Mouse (Mus musculus) CH12F3 (cell line): ENCODE data around the gene Rai1.

Source experiments
- in situ Hi-C: fragments of 300-500 bp; cut with MboI; formaldehyde crosslinking; loops from 2 replicates; pipeline ENCODE4 v1.14.3; 2020; ENCODE audit warnings: low sequenced_read_pairs

The Rai1 gene

GRCm38 (mm10) chr11:60093984-60094587 lies 10.7 kb upstream of the Rai1 start:
- in situ Hi-C loops: loop anchor here (25.0 kb wide), 1 partner anchor 318 kb away; the partner anchor contains the start of genes Atpaf2 and Gid4

- in situ Hi-C loops: loop anchor here (25.0 kb wide), 1 partner anchor 317 kb away; the partner anchor contains the start of genes Atpaf2 and Gid4
Observed at GRCm38 (mm10) chr11:60094909-60095810, 9.7 kb upstream of the Rai1 start.

GRCm38 (mm10) chr11:60099555-60100186 lies 5.1 kb upstream of the Rai1 start:
- in situ Hi-C loops: loop anchor here (25.0 kb wide), 1 partner anchor 313 kb away; the partner anchor contains the start of genes Atpaf2 and Gid4

- in situ Hi-C loops: no loop called here
Observed at GRCm38 (mm10) chr11:60100827-60101555, 3.8 kb upstream of the Rai1 start.

GRCm38 (mm10) chr11:60101986-60102385 lies 2.8 kb upstream of the Rai1 start:
- in situ Hi-C loops: no loop called here

GRCm38 (mm10) chr11:60102664-60103063 lies 2.1 kb upstream of the Rai1 start:
- in situ Hi-C loops: no loop called here

- in situ Hi-C loops: no loop called here
Observed at GRCm38 (mm10) chr11:60103567-60103966, 1.2 kb upstream of the Rai1 start.

- in situ Hi-C loops: no loop called here
Observed at GRCm38 (mm10) chr11:60105593-60106542, 1.1 kb downstream of the Rai1 start.

- in situ Hi-C loops: no loop called here
Observed at GRCm38 (mm10) chr11:60106543-60107110, 1.8 kb downstream of the Rai1 start.

- in situ Hi-C loops: no loop called here
Observed at GRCm38 (mm10) chr11:60107449-60107848, 2.6 kb downstream of the Rai1 start.

GRCm38 (mm10) chr11:60108631-60109172 lies 3.9 kb downstream of the Rai1 start:
- in situ Hi-C loops: no loop called here

- in situ Hi-C loops: no loop called here
Observed at GRCm38 (mm10) chr11:60110386-60110785, 5.6 kb downstream of the Rai1 start.

- in situ Hi-C loops: no loop called here
Observed at GRCm38 (mm10) chr11:60111576-60111975, 6.8 kb downstream of the Rai1 start.

GRCm38 (mm10) chr11:60113624-60114023 lies 8.8 kb downstream of the Rai1 start:
- in situ Hi-C loops: no loop called here

- in situ Hi-C loops: no loop called here
Observed at GRCm38 (mm10) chr11:60114296-60115023, 9.6 kb downstream of the Rai1 start.

GRCm38 (mm10) chr11:60115024-60115538 lies 10.3 kb downstream of the Rai1 start:
- in situ Hi-C loops: no loop called here

- in situ Hi-C loops: no loop called here
Observed at GRCm38 (mm10) chr11:60115638-60116276, 10.9 kb downstream of the Rai1 start.
